Mouse (Mus musculus) heart, postnatal 0 days (tissue): ENCODE results near the gene Os9.

Experiments used
- CTCF ChIP-seq: IDR thresholded peaks from 2 replicates; pipeline ENCODE4 v1.5.1; 2016; ENCODE audit warnings: antibody characterized with exemption, control low read depth, low read depth
- EP300 ChIP-seq: IDR thresholded peaks from 2 replicates; pipeline ENCODE4 v1.6.1; 2016; ENCODE audit warnings: antibody characterized with exemption, low read depth

GRCm38 (mm10) chr10:127147135-127147534 is 26.2 kb upstream of the Os9 start:
- TF ChIP-seq CTCF (no peak), EP300 (0 out of 2 replicates have a peak, but pooled peaks have one; percentile 37)
